ENCODE assay signal across 33 mouse cellular contexts in the genomic region with DNA sequence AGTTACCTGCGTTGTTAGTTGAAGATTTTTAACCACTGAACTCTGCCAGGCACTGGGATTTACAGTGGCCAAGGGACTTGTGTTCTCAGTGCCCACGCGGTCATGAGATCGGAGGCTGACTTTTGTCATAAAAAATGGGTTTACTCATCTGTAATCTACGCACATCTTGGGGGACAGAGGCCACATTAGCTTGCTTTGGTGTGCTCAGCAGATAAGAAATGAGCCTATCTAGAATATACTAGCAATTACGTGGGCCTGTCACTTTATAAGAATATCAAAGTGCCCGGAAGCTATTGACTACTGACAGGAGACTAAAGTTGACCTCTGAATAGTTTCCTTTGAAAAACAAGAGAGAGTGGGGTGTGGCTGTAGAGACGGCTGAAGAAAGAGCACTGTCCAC. TPM values are rescaled to one million over a fixed set of nuclear protein-coding genes. Genes with fewer than 3 reads are reported as not detected.
"Had no signal": no experiment of that assay in that cellular context is flagged by ENCODE, and none has a peak within 500 bp of the region (broad histone marks: within the 10 kb centered on the region; RNA-seq: fewer than 3 reads in every experiment).

No protein-coding gene starts in this region.

- H3K9ac ChIP-seq: heart, embryonic 13.5 days; heart, embryonic 15.5 days; hindbrain, embryonic 12.5 days; hindbrain, embryonic 14.5 days; limb, embryonic 12.5 days; liver, embryonic 13.5 days; liver, embryonic 15.5 days had no signal

- H3K4me1 ChIP-seq: heart, embryonic 15.5 days; liver, embryonic 13.5 days had no signal

- H3K9me3 ChIP-seq: heart, embryonic 13.5 days; heart, embryonic 15.5 days; hindbrain, embryonic 12.5 days; limb, embryonic 10.5 days; limb, embryonic 12.5 days; liver, embryonic 13.5 days; liver, embryonic 15.5 days had no signal

- DNase-seq: gastrocnemius, postnatal 14 days; gastrocnemius, postnatal 36 days; heart, adult 2 months; heart, postnatal 4 days; kidney, adult 18-20 months; kidney, adult 8-10 months; kidney, postnatal 10 days; kidney, postnatal 25 days; kidney, postnatal 4 days; liver; liver, embryonic 13.5 days had no signal

- H3K4me2 ChIP-seq: heart, embryonic 11.5 days; heart, embryonic 13.5 days; heart, embryonic 15.5 days; hindbrain, embryonic 12.5 days; hindbrain, embryonic 14.5 days; limb, embryonic 12.5 days; liver, embryonic 11.5 days; liver, embryonic 13.5 days; liver, embryonic 15.5 days had no signal

- H3K27ac ChIP-seq: heart, adult 2 months; heart, embryonic 13.5 days; heart, embryonic 15.5 days; hindbrain, embryonic 12.5 days; hindbrain, embryonic 14.5 days; layer of hippocampus, adult 2 months; left cerebral cortex, adult 2 months; limb, embryonic 10.5 days; limb, embryonic 12.5 days; liver, embryonic 13.5 days; liver, embryonic 15.5 days had no signal

- H3K4me3 ChIP-seq: heart, adult 2 months; heart, embryonic 13.5 days; heart, embryonic 15.5 days; hindbrain, embryonic 12.5 days; layer of hippocampus, adult 2 months; left cerebral cortex, adult 2 months; limb, embryonic 10.5 days; limb, embryonic 12.5 days; liver, embryonic 13.5 days; liver, embryonic 15.5 days had no signal

- ATAC-seq: hindbrain, embryonic 16.5 days; inflammation-experienced regulatory T-cells, adult 6 months had no signal

- H3K27me3 ChIP-seq: heart, embryonic 13.5 days; heart, embryonic 15.5 days; hindbrain, embryonic 12.5 days; limb, embryonic 12.5 days; liver, embryonic 13.5 days; liver, embryonic 15.5 days had no signal

- H3K36me3 ChIP-seq: heart, embryonic 13.5 days; heart, embryonic 15.5 days; hindbrain, embryonic 12.5 days; limb, embryonic 10.5 days; limb, embryonic 12.5 days; liver, embryonic 13.5 days; liver, embryonic 15.5 days had no signal

RNA-seq across cellular contexts. Expression of gene Abcg8, which starts 17.2 kb away (rescaled TPM):
- total RNA-seq: gastrocnemius, adult 18-20 months; gastrocnemius, postnatal 14 days; gastrocnemius, postnatal 36 days; granulocyte monocyte progenitor cell, adult 5-6 weeks; heart, adult 2 months; heart, postnatal 25 days; heart, postnatal 4 days; layer of hippocampus, adult 2 months; layer of hippocampus, postnatal 10 days; layer of hippocampus, postnatal 25 days; left cerebral cortex, adult 2 months; left cerebral cortex, postnatal 36 days had no signal
- polyA plus RNA-seq: heart, adult 2 months; heart, embryonic 11.5 days; heart, embryonic 13.5 days; heart, embryonic 15.5 days; heart, postnatal 0 days; inflammation-experienced regulatory T-cells, adult 6 months had no signal

RNA-seq across cellular contexts. Expression of gene Abcg5, which starts 23.9 kb away (rescaled TPM):
- total RNA-seq: gastrocnemius, adult 18-20 months; gastrocnemius, adult 8-10 months; gastrocnemius, postnatal 14 days; gastrocnemius, postnatal 36 days; granulocyte monocyte progenitor cell, adult 5-6 weeks; heart, adult 2 months; heart, postnatal 25 days; heart, postnatal 4 days; layer of hippocampus, adult 2 months; layer of hippocampus, postnatal 10 days; layer of hippocampus, postnatal 25 days; left cerebral cortex, adult 2 months; left cerebral cortex, postnatal 14 days had no signal
- polyA plus RNA-seq: heart, adult 2 months; heart, embryonic 15.5 days; heart, postnatal 0 days had no signal
